Mouse (Mus musculus) ES-Bruce4 (cell line): ENCODE measurements around the gene Fam122a.

Experiments used
- CTCF ChIP-seq: IDR thresholded peaks from one replicate; pipeline ENCODE4 v1.8.1; 2011; ENCODE audit warnings: low read depth, low read length
- POLR2A ChIP-seq: IDR thresholded peaks from one replicate; pipeline ENCODE4 v1.8.1; 2011; ENCODE audit warnings: low read length; ENCODE audit not compliant: insufficient read depth

- TF ChIP-seq POLR2A: no peak
- no peak for TF ChIP-seq CTCF
These were observed 22.7 kb downstream of the Fam122a start for GRCm38 (mm10) chr19:24454451-24454850.
